Mouse (Mus musculus): ENCODE measurements around the gene Slc35f6.

Slc35f6 gene

GRCm38 (mm10) chr5:30647815-30648560, at the start of gene Slc35f6:
Slc35f6 (plus strand) TSS chr5:30647933.
- peak; percentile 92 for DNase-seq (ENCODE audit: low read depth, low spot score)

GRCm38 (mm10) chr5:30601397-30601796, 46.3 kb upstream of the Slc35f6 start:
- DNase-seq (ENCODE audit: low read depth, low spot score) = no peak

- DNase-seq (ENCODE audit: low read depth, low spot score) = no peak
Observed at GRCm38 (mm10) chr5:30603255-30603654, 44.5 kb upstream of the Slc35f6 start.

GRCm38 (mm10) chr5:30603926-30604325, 43.8 kb upstream of the Slc35f6 start:
- DNase-seq (ENCODE audit: low read depth, low spot score) = no peak

GRCm38 (mm10) chr5:30604769-30605188, 43.0 kb upstream of the Slc35f6 start:
- no peak for DNase-seq (ENCODE audit: low read depth, low spot score)

GRCm38 (mm10) chr5:30605649-30606048, 42.1 kb upstream of the Slc35f6 start:
- DNase-seq (ENCODE audit: low read depth, low spot score) = no peak

- DNase-seq (ENCODE audit: low read depth, low spot score) = no peak
Observed at GRCm38 (mm10) chr5:30606424-30607073, 41.2 kb upstream of the Slc35f6 start.

- DNase-seq (ENCODE audit: low read depth, low spot score) = peak; percentile 34
Observed at GRCm38 (mm10) chr5:30609094-30609493, 38.6 kb upstream of the Slc35f6 start.

GRCm38 (mm10) chr5:30609918-30610645, 37.7 kb upstream of the Slc35f6 start:
- no peak for DNase-seq (ENCODE audit: low read depth, low spot score)

GRCm38 (mm10) chr5:30611091-30611490, 36.6 kb upstream of the Slc35f6 start:
- DNase-seq (ENCODE audit: low read depth, low spot score) = peak; percentile 34

- DNase-seq (ENCODE audit: low read depth, low spot score) = peak; percentile 88
Observed at GRCm38 (mm10) chr5:30611689-30612088, 36.0 kb upstream of the Slc35f6 start.

- DNase-seq (ENCODE audit: low read depth, low spot score) = no peak
Observed at GRCm38 (mm10) chr5:30612575-30612974, 35.2 kb upstream of the Slc35f6 start.

- DNase-seq (ENCODE audit: low read depth, low spot score) = no peak
Observed at GRCm38 (mm10) chr5:30613242-30613641, 34.5 kb upstream of the Slc35f6 start.

GRCm38 (mm10) chr5:30614221-30614620, 33.5 kb upstream of the Slc35f6 start:
- peak; percentile 80 for DNase-seq (ENCODE audit: low read depth, low spot score)

- DNase-seq (ENCODE audit: low read depth, low spot score) = no peak
Observed at GRCm38 (mm10) chr5:30615416-30615815, 32.3 kb upstream of the Slc35f6 start.

- DNase-seq (ENCODE audit: low read depth, low spot score) = no peak
Observed at GRCm38 (mm10) chr5:30615819-30616218, 31.9 kb upstream of the Slc35f6 start.

GRCm38 (mm10) chr5:30616644-30617043, 31.1 kb upstream of the Slc35f6 start:
- no peak for DNase-seq (ENCODE audit: low read depth, low spot score)

GRCm38 (mm10) chr5:30617357-30617756, 30.4 kb upstream of the Slc35f6 start:
- DNase-seq (ENCODE audit: low read depth, low spot score) = peak; percentile 28

- DNase-seq (ENCODE audit: low read depth, low spot score) = no peak
Observed at GRCm38 (mm10) chr5:30617851-30618250, 29.9 kb upstream of the Slc35f6 start.

- no peak for DNase-seq (ENCODE audit: low read depth, low spot score)
Observed at GRCm38 (mm10) chr5:30618376-30619003, 29.2 kb upstream of the Slc35f6 start.

GRCm38 (mm10) chr5:30619211-30619610, 28.5 kb upstream of the Slc35f6 start:
- no peak for DNase-seq (ENCODE audit: low read depth, low spot score)

GRCm38 (mm10) chr5:30620567-30620966, 27.2 kb upstream of the Slc35f6 start:
- DNase-seq (ENCODE audit: low read depth, low spot score) = no peak

Measured in ZHBTc4 (cell line).